Mouse (Mus musculus) spleen, adult 2 months (tissue): ENCODE data around the gene Fez2. TPM values are rescaled to one million over a fixed set of nuclear protein-coding genes. Genes with fewer than 3 reads are reported as not detected.

Experiments used
- DNase-seq, 2 experiments: peaks; one replicate each; pipeline versions ENCODE4 v3.0.0 to v3.0.0-alpha.2; 2012 to 2021; ENCODE audit warnings: low spot score in 2 of 2, low read depth in 1 of 2
- H3K27ac ChIP-seq: fragments of 200-500 bp; 2 replicates; pipeline ENCODE4 v1.5.1; 2012; ENCODE audit warnings: low read length, inconsistent platforms; ENCODE audit not compliant: insufficient read depth
- H3K27me3 ChIP-seq: fragments of 200-500 bp; 2 replicates; pipeline ENCODE4 v1.6.1; 2012; ENCODE audit warnings: mild to moderate bottlenecking, moderate library complexity, low read length, inconsistent platforms; ENCODE audit not compliant: control insufficient read depth, insufficient read depth
- H3K36me3 ChIP-seq: fragments of 200-500 bp; 2 replicates; pipeline ENCODE4 v1.6.1; 2012; ENCODE audit warnings: mild to moderate bottlenecking, low read length, inconsistent platforms; ENCODE audit not compliant: control insufficient read depth, insufficient read depth
- H3K4me1 ChIP-seq: fragments of 200-500 bp; 2 replicates; pipeline ENCODE4 v1.6.1; 2011; ENCODE audit warnings: inconsistent platforms; ENCODE audit not compliant: control insufficient read depth, insufficient read depth, insufficient read length
- H3K4me3 ChIP-seq: fragments of 200-500 bp; 2 replicates; pipeline ENCODE4 v1.5.1; 2011; ENCODE audit warnings: mild to moderate bottlenecking, inconsistent platforms; ENCODE audit not compliant: insufficient read depth, insufficient read length; ENCODE audit errors: extremely low read depth
- CTCF ChIP-seq: fragments of 200-500 bp; IDR thresholded peaks from 2 replicates; pipeline ENCODE4 v1.5.1; 2011; ENCODE audit warnings: mild to moderate bottlenecking, inconsistent platforms; ENCODE audit not compliant: insufficient read depth, insufficient read length, insufficient replicate concordance; ENCODE audit errors: extremely low read depth
- POLR2A ChIP-seq: fragments of 200-500 bp; IDR thresholded peaks from 2 replicates; pipeline ENCODE4 v1.6.1; 2011; ENCODE audit warnings: low read depth, low read length, inconsistent platforms
- WGBS: fragments of 180-500 bp; shearing (Covaris S2); methylation state at CpG from one replicate; pipeline ENCODE4 v1.1.7; 2018; 5-methylcytosine and 5-hydroxymethylcytosine counted together
- polyA plus RNA-seq: library from polyadenylated mRNA; depleted of rRNA; stranded (reverse); fragments of >200 nt; gene quantifications from 2 replicates; pipeline ENCODE4 v1.2.3, GENCODE M21; 2012

Fez2 gene
- polyA plus RNA-seq, 1 experiment: 12.7 TPM

- Histone ChIP-seq H3K4me3 (no peak overlapping the region), H3K36me3 (no peaks in the 10 kb centered on the region), H3K27ac (no peak overlapping the region), H3K4me1 (no peaks in the 10 kb centered on the region), H3K27me3 (no peaks in the 10 kb centered on the region)
- WGBS: 88% methylated on average over 6 of the region's 6 CpGs
- no peak for DNase-seq
- TF ChIP-seq CTCF (no peak), POLR2A (no peak)
Measured at GRCm38 (mm10) chr17:78435661-78436060, 17.7 kb upstream of the Fez2 start.

- peak; percentile 12 to 70 for DNase-seq
- TF ChIP-seq POLR2A (no peak), CTCF (peak; percentile 84; the same call in 1 of the 2 replicates)
- Histone ChIP-seq H3K27ac (no peak overlapping the region), H3K36me3 (no peaks in the 10 kb centered on the region), H3K27me3 (no peaks in the 10 kb centered on the region), H3K4me1 (no peaks in the 10 kb centered on the region), H3K4me3 (no peak overlapping the region)
- 3% methylated on average over 1 of the region's 1 CpGs for WGBS
Measured at GRCm38 (mm10) chr17:78434746-78435145, 16.8 kb upstream of the Fez2 start.

GRCm38 (mm10) chr17:78430374-78430773 lies 12.4 kb upstream of the Fez2 start:
- no peaks in the 10 kb centered on the region for H3K36me3 ChIP-seq
- no peaks in the 10 kb centered on the region for H3K27me3 ChIP-seq
- DNase-seq: no peak
- H3K4me1 ChIP-seq: no peaks in the 10 kb centered on the region
- H3K27ac ChIP-seq: no peak overlapping the region
- H3K4me3 ChIP-seq: no peak overlapping the region
- WGBS: 57% methylated on average over 8 of the region's 8 CpGs
- peak; percentile 30; the same call in 1 of the 2 replicates for TF ChIP-seq CTCF
- TF ChIP-seq POLR2A: no peak

- Histone ChIP-seq H3K27me3 (no peaks in the 10 kb centered on the region), H3K27ac (no peak overlapping the region), H3K4me1 (no peaks in the 10 kb centered on the region), H3K4me3 (no peak overlapping the region), H3K36me3 (no peaks in the 10 kb centered on the region)
- TF ChIP-seq CTCF (no peak), POLR2A (no peak)
- DNase-seq: peak in 1 of 2 experiments; percentile 34
- WGBS: 70% methylated on average over 4 of the region's 4 CpGs
Measured at GRCm38 (mm10) chr17:78429051-78429450, 11.1 kb upstream of the Fez2 start.

GRCm38 (mm10) chr17:78425026-78425425 lies 7.1 kb upstream of the Fez2 start:
- TF ChIP-seq POLR2A: no peak
- no peak for TF ChIP-seq CTCF
- Histone ChIP-seq H3K4me1 (no peaks in the 10 kb centered on the region), H3K27me3 (no peaks in the 10 kb centered on the region; the same call in 1 of the 2 replicates), H3K36me3 (no peaks in the 10 kb centered on the region), H3K27ac (no peak overlapping the region), H3K4me3 (no peak overlapping the region)
- DNase-seq: no peak
- WGBS: 87% methylated on average over 8 of the region's 8 CpGs

- DNase-seq: no peak
- H3K27ac ChIP-seq: no peak overlapping the region
Measured at GRCm38 (mm10) chr17:78419216-78419615, 1.3 kb upstream of the Fez2 start.

GRCm38 (mm10) chr17:78415255-78415654 lies 2.7 kb downstream of the Fez2 start:
- peaks cover 4% of the 10 kb centered on the region; the same call in 1 of the 2 replicates for H3K36me3 ChIP-seq
- no peaks in the 10 kb centered on the region for H3K27me3 ChIP-seq
- no peak overlapping the region for H3K4me3 ChIP-seq
- TF ChIP-seq POLR2A (no peak), CTCF (no peak)
- no peak overlapping the region for H3K27ac ChIP-seq
- WGBS: 83% methylated on average over 2 of the region's 2 CpGs
- H3K4me1 ChIP-seq: peaks cover 5% of the 10 kb centered on the region
- DNase-seq: no peak

More at GRCm38 (mm10) chr17:78419216-78419615, 1.3 kb upstream of the Fez2 start:
- TF ChIP-seq POLR2A (no peak), CTCF (no peak)
- H3K27me3 ChIP-seq: no peaks in the 10 kb centered on the region; the same call in 1 of the 2 replicates
- H3K4me3 ChIP-seq: no peak overlapping the region
- no peaks in the 10 kb centered on the region for H3K36me3 ChIP-seq
- H3K4me1 ChIP-seq: peaks cover 5% of the 10 kb centered on the region
- 68% methylated on average over 4 of the region's 4 CpGs for WGBS
